8 mouse cellular contexts compared by ENCODE assay signal in genomic region chr4:106989226-106989983, GRCm38 (mm10).
A peak's percentile ranks its signal among the peaks of the same experiment; 100 is the strongest.
DNase-seq lines count a peak whose midpoint lies in the region; ATAC-seq and TF ChIP-seq lines count a peak whose summit lies in the region.
"Had no signal": no experiment of that assay in that cellular context is flagged by ENCODE, and none has a peak within 500 bp of the region (broad histone marks: within the 10 kb centered on the region; RNA-seq: fewer than 3 reads in every experiment).

No protein-coding gene starts in this region.

- no peaks in the 10 kb centered on the region for H3K9me3 ChIP-seq in lung, postnatal 0 days (ENCODE audit: low read length)
- no peaks in the 10 kb centered on the region for H3K9me3 ChIP-seq in forebrain, embryonic 14.5 days (replicated peaks; ENCODE audit: control insufficient read depth, low read length)
- H3K9me3 ChIP-seq in midbrain, embryonic 16.5 days (replicated peaks; ENCODE audit: control insufficient read depth, low read length, poor library complexity, severe bottlenecking) = no peaks in the 10 kb centered on the region
- H3K9me3 ChIP-seq: heart, embryonic 15.5 days had no signal

- no peak overlapping the region for H3K27ac ChIP-seq in lung, postnatal 0 days (ENCODE audit: low read length)
- peak overlapping the region; percentile 74 for H3K27ac ChIP-seq in forebrain, embryonic 14.5 days (ENCODE audit: low read depth, low read length)
- peak overlapping the region; percentile 60 for H3K27ac ChIP-seq in midbrain, embryonic 16.5 days (ENCODE audit: low read length)
- H3K27ac ChIP-seq: heart, embryonic 15.5 days had no signal

- TF ChIP-seq CTCF in lung, postnatal 0 days (IDR thresholded peaks at IDR 0.05) = peak; percentile 78

- no peak for TF ChIP-seq EP300 in lung, postnatal 0 days (IDR thresholded peaks at IDR 0.05)

- WGBS in lung, postnatal 0 days = 64% methylated on average over 10 of the region's 10 CpGs
- 8% methylated on average over 10 of the region's 10 CpGs for WGBS in forebrain, embryonic 14.5 days
- 10% methylated on average over 10 of the region's 10 CpGs for WGBS in midbrain, embryonic 16.5 days

- peaks cover 17% of the 10 kb centered on the region for H3K4me1 ChIP-seq in lung, postnatal 0 days (ENCODE audit: insufficient read depth, low read depth, low read length)
- H3K4me1 ChIP-seq in forebrain, embryonic 14.5 days (ENCODE audit: control insufficient read depth, insufficient read depth, low read length) = peaks cover 77% of the 10 kb centered on the region
- H3K4me1 ChIP-seq in midbrain, embryonic 16.5 days (ENCODE audit: control insufficient read depth, insufficient read depth, low read length) = peaks cover 58% of the 10 kb centered on the region

- H3K27me3 ChIP-seq in lung, postnatal 0 days (replicated peaks; ENCODE audit: insufficient read depth, low read length) = no peaks in the 10 kb centered on the region
- no peaks in the 10 kb centered on the region for H3K27me3 ChIP-seq in forebrain, embryonic 14.5 days (replicated peaks; ENCODE audit: control insufficient read depth, insufficient read depth, low read length)
- no peaks in the 10 kb centered on the region for H3K27me3 ChIP-seq in midbrain, embryonic 16.5 days (ENCODE audit: control insufficient read depth, insufficient read depth, low read depth, low read length)
- H3K27me3 ChIP-seq: heart, embryonic 15.5 days had no signal

- H3K36me3 ChIP-seq in lung, postnatal 0 days (ENCODE audit: insufficient read depth, low read length) = no peaks in the 10 kb centered on the region
- no peaks in the 10 kb centered on the region for H3K36me3 ChIP-seq in forebrain, embryonic 14.5 days (ENCODE audit: control insufficient read depth, insufficient read depth, low read length)
- H3K36me3 ChIP-seq in midbrain, embryonic 16.5 days (ENCODE audit: control insufficient read depth, insufficient read depth, low read length) = no peaks in the 10 kb centered on the region
- H3K36me3 ChIP-seq: heart, embryonic 15.5 days had no signal

- no peak overlapping the region for H3K9ac ChIP-seq in lung, postnatal 0 days (replicated peaks; ENCODE audit: low read depth)
- H3K9ac ChIP-seq in forebrain, embryonic 14.5 days (ENCODE audit: low read length) = peak overlapping the region; percentile 43; the same call in 1 of the 2 replicates
- peak overlapping the region; percentile 16; the same call in 1 of the 2 replicates for H3K9ac ChIP-seq in midbrain, embryonic 16.5 days (ENCODE audit: low read depth, low read length)
- H3K9ac ChIP-seq: heart, embryonic 15.5 days had no signal

- H3K4me2 ChIP-seq in lung, postnatal 0 days (replicated peaks; ENCODE audit: low read depth, low read length) = no peak overlapping the region
- peak overlapping the region; percentile 15 for H3K4me2 ChIP-seq in forebrain, embryonic 14.5 days (ENCODE audit: low read length)
- no peak overlapping the region for H3K4me2 ChIP-seq in midbrain, embryonic 16.5 days (ENCODE audit: low read length)
- H3K4me2 ChIP-seq: heart, embryonic 15.5 days had no signal

- peak; percentile 54 for DNase-seq in lung, postnatal 0 days (ENCODE audit: low spot score)
- DNase-seq in lung, postnatal 36 days = no peak
- peak; percentile 70 for DNase-seq in cerebellum, adult 11-12 months
- DNase-seq in forebrain, embryonic 14.5 days (ENCODE audit: low spot score) = peak; percentile 75
- no peak for DNase-seq in right cerebral cortex, adult 2 months (ENCODE audit: low spot score in 2 of 2)
- no peak for DNase-seq in frontal cortex, postnatal 36 days (ENCODE audit: low spot score in 2 of 2)

- H3K4me3 ChIP-seq in lung, postnatal 0 days (ENCODE audit: low read depth, low read length) = no peak overlapping the region
- no peak overlapping the region for H3K4me3 ChIP-seq in forebrain, embryonic 14.5 days (ENCODE audit: low read depth, low read length)
- no peak overlapping the region for H3K4me3 ChIP-seq in midbrain, embryonic 16.5 days (ENCODE audit: low read depth, low read length)
- H3K4me3 ChIP-seq: heart, embryonic 15.5 days had no signal

- no peak for ATAC-seq in lung, postnatal 0 days
- ATAC-seq in forebrain, embryonic 14.5 days = peak; percentile 47
- peak; percentile 47 for ATAC-seq in midbrain, embryonic 16.5 days

Comparison
In these comparisons a context has a peak if more than half of its experiments do, and no peak if none do; other contexts are left out.
1. DNase-seq: peak in lung, postnatal 0 days (single experiment), cerebellum, adult 11-12 months (single experiment) and forebrain, embryonic 14.5 days (single experiment); none in lung, postnatal 36 days (single experiment), right cerebral cortex, adult 2 months (0 of 2) and frontal cortex, postnatal 36 days (0 of 2).